Mouse (Mus musculus) CD4-positive helper T cell, adult 2 months (primary cell): ENCODE data around the gene Dock8.

Source experiments
- DNase-seq: peaks from one replicate; pipeline ENCODE4 v3.0.0-alpha.2; 2012; ENCODE audit warnings: low read depth, missing footprints, low spot score

The Dock8 gene

DNA sequence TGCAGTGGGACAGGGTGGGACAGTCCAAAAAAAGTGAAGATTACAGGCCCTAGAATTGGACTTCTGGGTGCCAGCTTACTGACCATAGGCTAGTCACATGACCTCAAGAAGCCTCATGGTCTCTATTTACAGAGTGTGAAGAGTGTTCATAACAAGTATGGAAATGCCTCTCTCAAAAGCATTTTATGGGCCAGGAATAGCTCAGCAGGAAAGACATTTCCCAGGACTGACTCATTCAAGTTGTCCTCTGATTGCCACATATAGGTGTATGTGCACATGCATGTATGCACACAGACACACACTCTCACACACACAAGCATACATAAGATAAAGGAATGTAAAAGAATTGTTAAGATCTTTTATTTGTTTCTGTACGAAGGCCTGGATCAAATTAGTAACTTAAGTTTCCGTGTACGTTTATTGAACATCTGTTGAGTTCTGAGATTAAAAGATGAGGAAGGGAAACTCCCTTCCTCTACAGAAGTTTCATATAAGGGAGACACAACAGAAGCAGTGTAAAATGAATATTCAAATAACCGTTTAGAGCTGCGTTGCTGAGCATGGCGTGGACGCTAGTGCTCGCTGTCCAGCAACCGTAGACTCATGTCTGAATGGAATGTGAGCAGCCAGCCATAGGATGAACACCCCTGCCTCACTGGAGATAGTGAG lies 63.0 kb downstream of the Dock8 start:
- DNase-seq = peak; percentile 68

GRCm38 (mm10) chr19:25062857-25063240 lies 63.5 kb downstream of the Dock8 start:
- DNase-seq = no peak

- DNase-seq = no peak
Observed at GRCm38 (mm10) chr19:25066229-25066628, 66.9 kb downstream of the Dock8 start.

DNA sequence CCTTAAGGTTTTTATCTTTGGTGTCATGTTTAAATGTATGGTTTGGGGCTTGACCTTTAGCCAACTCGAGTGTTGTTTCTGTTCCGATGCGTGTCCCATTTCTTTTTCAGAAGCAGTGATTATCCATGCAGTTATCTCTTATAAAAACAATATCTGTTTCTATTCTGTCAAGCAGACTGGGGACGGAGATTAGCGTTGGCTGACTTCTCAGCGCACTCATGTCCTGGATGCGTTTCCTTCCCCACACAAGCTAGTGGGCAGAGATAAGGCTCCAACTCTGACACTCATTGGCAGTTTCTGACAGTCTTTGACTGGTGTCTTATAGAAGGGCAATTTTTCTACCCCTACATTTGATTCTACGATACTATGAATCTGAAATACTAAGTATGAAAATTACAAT lies 69.2 kb downstream of the Dock8 start:
- DNase-seq = no peak

DNA sequence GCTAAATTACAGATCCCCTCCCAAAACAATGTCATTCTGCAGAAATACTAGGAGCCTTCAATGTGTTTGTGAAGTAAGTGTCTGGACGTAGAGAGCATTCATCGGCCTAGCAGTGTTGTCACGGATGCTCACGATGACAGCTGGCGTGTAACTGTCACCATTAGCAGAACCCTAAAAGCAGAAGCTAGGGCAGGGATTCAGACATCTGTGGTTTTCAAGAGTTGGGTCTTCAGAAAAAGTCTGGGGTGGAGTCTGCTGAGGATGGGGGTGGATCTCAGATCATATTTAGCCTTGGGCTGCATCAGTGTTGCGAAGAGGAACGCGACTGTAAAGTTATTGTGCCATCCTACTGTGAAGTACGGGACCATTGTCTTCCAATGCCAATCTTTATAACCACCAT lies 73.2 kb downstream of the Dock8 start:
- no peak for DNase-seq

DNA sequence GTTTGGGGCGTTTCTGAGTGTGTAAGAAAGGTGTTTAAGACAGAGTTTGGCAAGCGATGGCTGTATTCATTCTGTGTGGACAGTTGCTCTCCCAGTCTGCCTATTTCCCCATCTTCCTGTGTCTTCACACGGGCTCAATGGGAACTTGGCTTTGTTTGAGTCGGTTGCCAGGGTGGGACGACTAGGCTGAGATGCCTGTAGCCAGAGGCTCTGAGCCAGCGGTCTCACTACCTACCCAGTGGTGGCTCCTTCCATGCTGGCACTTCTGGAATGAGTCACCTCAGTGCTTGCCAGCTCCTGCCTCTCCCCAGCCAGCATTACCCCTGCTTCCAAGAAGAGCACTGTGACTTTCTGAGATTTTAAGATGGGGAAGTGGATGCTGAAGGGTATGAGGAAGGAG lies 75.4 kb downstream of the Dock8 start:
- no peak for DNase-seq

GRCm38 (mm10) chr19:25077636-25078035 lies 78.3 kb downstream of the Dock8 start:
- no peak for DNase-seq

GRCm38 (mm10) chr19:25078130-25078529 lies 78.8 kb downstream of the Dock8 start:
- peak; percentile 46 for DNase-seq

DNA sequence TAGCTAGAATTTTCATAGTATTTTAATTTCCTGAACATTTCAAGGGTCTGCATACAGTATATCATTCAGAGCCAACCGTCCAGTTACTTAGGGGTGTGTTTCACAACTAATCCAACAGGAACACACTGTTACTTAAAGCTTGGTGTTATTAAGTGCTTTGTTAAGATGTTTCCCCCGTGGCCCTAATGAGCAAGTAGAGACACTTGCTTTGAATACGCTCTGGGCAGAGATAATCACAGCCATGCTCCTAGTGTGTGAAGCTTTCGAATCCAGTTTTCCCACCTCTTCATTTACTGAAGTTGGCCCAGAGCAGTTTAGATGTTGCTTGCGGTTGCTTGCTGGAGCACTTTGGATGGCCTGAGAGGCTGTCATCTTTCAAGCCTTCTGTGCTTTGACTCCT lies 80.8 kb downstream of the Dock8 start:
- no peak for DNase-seq

DNA sequence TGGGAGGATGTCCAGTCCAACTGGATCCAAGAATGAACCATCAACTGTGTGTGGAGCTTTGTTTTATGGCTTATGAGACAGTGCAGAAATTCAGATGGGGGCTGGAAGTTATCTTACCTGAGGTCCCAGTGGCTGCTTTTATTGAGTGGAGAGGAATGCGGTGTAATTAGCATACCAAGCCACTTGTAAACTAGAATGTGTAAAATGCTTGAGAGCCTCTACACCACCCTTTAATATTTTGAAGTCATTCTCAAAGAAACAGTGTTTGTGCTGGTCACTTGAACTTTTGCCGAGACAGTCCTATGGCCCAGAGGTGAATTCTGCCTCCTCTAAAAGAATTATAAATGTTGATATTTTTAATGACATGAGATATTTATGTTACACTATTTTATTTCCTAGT lies 83.5 kb downstream of the Dock8 start:
- no peak for DNase-seq

DNA sequence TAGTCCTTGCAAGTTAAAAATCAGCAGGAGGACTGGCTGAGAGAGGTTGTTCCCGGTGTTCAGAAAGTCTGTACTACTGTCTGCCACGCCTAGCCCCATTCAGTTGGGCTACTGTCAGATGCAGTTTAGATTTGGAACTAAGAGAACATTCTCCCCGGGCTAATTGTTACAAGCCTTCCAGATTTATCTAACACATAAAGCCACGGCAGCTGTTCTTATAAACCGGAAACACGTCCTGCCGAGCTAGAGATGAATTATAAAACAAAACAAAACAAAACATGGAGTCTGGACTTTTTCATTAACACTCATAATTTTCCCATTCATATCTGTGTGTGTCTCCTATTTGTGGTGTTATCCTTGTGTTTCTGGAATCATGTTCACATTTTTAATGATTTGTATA lies 87.8 kb downstream of the Dock8 start:
- DNase-seq = no peak

DNA sequence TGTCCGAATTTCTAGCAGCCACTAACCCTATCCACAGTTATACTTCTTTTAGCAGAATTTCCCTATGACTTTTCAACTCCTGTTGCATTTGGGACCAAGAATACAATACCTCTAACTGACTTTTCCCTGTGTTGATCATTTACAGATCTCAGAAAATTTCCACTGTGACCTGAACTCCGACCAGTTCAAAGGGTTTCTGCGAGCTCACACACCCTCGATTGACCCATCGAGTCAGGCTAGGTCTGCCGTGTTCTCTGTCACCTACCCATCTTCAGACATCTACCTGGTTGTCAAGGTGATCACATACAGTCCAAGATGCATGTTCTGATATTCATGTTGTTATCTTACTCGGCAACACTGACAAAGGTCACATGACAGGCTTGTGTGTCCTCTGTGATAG lies 90.4 kb downstream of the Dock8 start:
- DNase-seq = no peak

- no peak for DNase-seq
Observed at GRCm38 (mm10) chr19:25095135-25095534, 95.8 kb downstream of the Dock8 start.

DNA sequence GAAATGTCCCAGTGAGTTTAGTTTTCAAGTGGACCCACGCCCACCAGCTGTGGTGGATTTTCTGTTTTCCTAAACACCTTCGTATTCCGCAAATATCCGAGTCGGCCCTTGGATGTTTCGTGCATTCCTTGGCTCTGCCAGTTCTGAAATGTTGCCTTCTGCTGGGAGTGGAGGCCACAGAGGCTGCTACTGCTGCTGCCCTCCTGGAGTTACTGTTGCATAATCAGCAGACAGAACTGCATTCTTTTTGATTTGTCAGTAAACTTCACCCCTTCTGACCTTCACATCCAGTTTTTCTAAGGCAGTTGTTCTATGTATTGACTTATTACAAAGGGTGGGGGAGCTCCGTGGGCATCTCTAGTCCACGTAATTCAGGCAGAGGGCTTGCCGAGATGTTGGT lies 97.0 kb downstream of the Dock8 start:
- no peak for DNase-seq

DNA sequence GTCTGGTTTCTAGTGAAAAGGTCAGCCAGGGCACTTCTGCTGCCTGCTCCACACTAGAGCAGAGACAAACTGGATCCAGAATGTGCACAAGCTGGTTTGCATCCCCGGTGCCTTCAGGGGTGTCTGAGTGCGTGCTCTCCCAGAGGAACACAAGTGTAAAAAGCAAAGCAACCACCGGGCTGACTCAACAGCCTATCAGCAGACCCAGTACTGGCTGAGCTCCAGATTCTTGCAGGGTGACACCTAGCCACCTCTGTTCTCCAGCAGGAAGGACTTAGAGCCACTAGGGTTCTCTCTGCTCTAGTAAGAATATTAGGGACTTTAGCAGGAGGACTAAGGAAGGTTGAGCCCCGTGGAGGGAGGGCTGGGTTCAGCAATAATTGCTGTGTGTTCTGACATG lies 97.7 kb downstream of the Dock8 start:
- DNase-seq = no peak

DNA sequence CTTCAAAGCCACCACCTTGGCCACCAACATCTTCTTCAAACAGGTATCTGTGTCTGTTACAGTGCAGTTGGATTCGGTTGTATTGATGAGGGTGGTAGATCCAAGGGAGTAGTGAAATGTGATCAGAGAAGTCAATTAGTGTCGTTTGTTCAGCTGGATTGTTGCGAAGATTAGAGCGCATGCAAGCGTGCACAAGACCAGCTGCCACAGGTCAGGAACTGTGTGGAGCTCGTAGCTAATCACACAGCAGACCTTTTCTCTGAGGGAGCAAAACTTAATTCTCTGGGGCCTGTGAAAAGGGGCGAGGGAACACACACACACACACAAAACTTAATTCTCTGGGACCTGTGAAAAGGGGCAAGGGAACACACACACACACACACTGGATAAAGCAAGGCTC lies 98.2 kb downstream of the Dock8 start:
- DNase-seq = no peak

- no peak for DNase-seq
Observed at GRCm38 (mm10) chr19:25097951-25098350, 98.6 kb downstream of the Dock8 start.

GRCm38 (mm10) chr19:25098941-25099340 lies 99.6 kb downstream of the Dock8 start:
- no peak for DNase-seq

DNA sequence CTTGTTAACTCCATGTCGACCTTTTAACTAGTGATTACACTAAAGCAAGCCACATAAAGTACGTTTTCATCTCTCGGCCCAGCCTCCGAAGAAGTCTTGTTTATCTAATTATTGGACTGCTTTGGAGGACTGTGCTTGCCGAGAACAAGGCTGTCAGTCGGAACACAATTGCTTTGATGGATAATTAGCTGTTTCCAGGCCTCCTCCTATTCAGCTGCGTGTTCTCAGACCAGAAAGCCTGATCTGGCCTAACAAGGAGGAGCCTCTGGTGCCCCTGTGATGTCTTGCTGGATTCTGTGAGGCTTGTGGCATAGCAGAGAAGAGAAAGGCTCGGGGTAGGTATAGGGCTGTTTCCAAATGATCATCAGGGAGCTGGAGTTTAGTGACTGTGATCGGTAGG lies 106.3 kb downstream of the Dock8 start:
- no peak for DNase-seq

- DNase-seq = no peak
Observed at GRCm38 (mm10) chr19:25106315-25106714, 107.0 kb downstream of the Dock8 start.

DNA sequence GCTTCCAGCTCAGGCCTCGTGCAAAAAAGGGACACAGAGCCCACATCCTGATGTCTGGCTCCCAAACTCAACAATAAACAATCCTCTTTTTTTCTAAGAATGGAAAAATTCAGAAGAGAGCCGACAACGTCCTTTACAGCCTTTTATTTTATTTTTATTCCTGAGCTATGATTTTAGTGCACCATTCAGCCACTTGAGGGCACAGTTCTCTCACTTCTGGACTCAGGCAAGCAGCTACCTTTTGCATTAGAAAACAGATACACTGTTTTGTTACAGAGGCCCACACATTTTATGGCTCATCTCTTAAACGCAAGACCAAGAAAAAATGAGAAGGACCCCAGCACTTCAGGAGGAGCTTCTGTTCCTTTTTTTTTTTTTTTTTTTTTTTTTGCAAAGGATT lies 108.1 kb downstream of the Dock8 start:
- DNase-seq = no peak

- no peak for DNase-seq
Observed at GRCm38 (mm10) chr19:25111591-25112233, 112.4 kb downstream of the Dock8 start.

DNA sequence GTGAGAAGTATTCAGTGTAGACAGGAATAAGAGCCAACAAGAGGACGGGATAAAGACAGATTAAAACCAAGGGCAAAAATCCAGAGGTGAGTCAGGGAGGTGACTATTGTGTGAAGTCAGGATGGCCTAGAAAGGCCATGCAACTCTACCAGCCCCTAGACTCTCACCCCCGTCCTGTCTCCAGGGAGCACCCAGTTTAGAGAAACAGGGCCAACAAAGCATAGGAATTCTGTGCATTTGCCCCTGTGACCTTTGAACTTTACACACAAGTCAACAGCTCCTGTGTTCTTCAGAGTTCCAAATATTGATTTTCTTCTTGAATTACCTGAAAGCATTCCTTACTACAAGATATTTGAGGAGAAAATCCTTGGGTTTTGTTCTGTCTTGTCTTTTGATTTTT lies 117.6 kb downstream of the Dock8 start:
- no peak for DNase-seq

- DNase-seq = no peak
Observed at GRCm38 (mm10) chr19:25122417-25122816, 123.1 kb downstream of the Dock8 start.
